Mouse (Mus musculus) heart, postnatal 0 days (tissue): ENCODE measurements around the gene Tmem50a.

Experiments used
- CTCF ChIP-seq: IDR thresholded peaks from 2 replicates; pipeline ENCODE4 v1.5.1; 2016; ENCODE audit warnings: antibody characterized with exemption, control low read depth, low read depth
- EP300 ChIP-seq: IDR thresholded peaks from 2 replicates; pipeline ENCODE4 v1.6.1; 2016; ENCODE audit warnings: antibody characterized with exemption, low read depth

- TF ChIP-seq CTCF: no peak
- TF ChIP-seq EP300: no peak
Observed at GRCm38 (mm10) chr4:134903046-134903445, 11.8 kb downstream of the Tmem50a start.
